Mouse (Mus musculus): ENCODE measurements around the gene Sun5.

Gene Sun5

GRCm38 (mm10) chr2:153808841-153809240 is 62.0 kb downstream of the Sun5 start:
- DNase-seq = no peak

GRCm38 (mm10) chr2:153808146-153808545 is 62.7 kb downstream of the Sun5 start:
- no peak for DNase-seq

GRCm38 (mm10) chr2:153807464-153807863 is 63.4 kb downstream of the Sun5 start:
- peak; percentile 49 to 62 for DNase-seq
